ENCODE assay signal across 9 mouse cellular contexts in the genomic region with DNA sequence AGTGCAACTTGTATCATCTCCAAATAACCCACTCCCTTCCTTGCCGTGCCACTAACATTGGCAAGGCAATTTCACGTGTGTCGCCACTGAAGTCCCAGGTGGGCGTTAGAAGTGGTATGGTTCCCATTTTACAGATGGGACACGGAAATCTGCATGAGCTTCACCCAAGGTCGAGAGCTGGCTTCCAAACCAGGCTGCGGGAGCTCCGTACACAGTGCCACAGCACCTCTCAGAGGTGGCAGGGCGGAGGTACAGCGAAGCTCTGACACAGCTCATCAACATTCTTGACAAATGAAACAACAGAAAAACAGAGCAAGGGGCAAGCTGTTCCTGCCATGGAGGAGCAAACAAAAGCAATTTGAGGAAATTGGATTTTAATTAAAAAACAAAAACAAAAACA.
DNase-seq lines count a peak whose midpoint lies in the region; ATAC-seq and TF ChIP-seq lines count a peak whose summit lies in the region.
"Had no signal": no experiment of that assay in that cellular context is flagged by ENCODE, and none has a peak within 500 bp of the region (broad histone marks: within the 10 kb centered on the region; RNA-seq: fewer than 3 reads in every experiment).

No protein-coding gene starts in this region.

- H3K36me3 ChIP-seq in MEL (ENCODE audit: control insufficient read depth in 1 of 2, insufficient read depth in 2 of 2, low read length in 2 of 2), result peaks cover 0 to 2% of the 10 kb centered on the region in 2 experiments; a peak in 2 of 4 replicates
- H3K36me3 ChIP-seq in forebrain, postnatal 0 days (ENCODE audit: insufficient read depth), result no peaks in the 10 kb centered on the region
- H3K36me3 ChIP-seq: neural tube, embryonic 12.5 days had no signal

- H3K79me2 ChIP-seq in MEL (ENCODE audit: control insufficient read depth, insufficient read depth, low read length, poor library complexity), result no peaks in the 10 kb centered on the region

- WGBS in cerebellum, adult 2 months, result 27% methylated on average over 10 of the region's 10 CpGs
- WGBS in forebrain, postnatal 0 days, result 41% methylated on average over 10 of the region's 10 CpGs

- TF ChIP-seq CTCF in left cerebral cortex, adult 2 months (IDR thresholded peaks at IDR 0.05), result peak; percentile 70
- TF ChIP-seq CTCF in MEL (IDR thresholded peaks at IDR 0.05 in 2 of 3, conservative IDR thresholded peaks at IDR 0.05 in 1 of 3; ENCODE audit: control insufficient read depth in 1 of 3, insufficient read depth in 1 of 3, low read depth in 2 of 3, low read length in 3 of 3, poor library complexity in 1 of 3, severe bottlenecking in 1 of 3), result peak; percentile 11 to 47 (median 30); a peak in 4 of 6 replicates
- TF ChIP-seq CTCF in cerebellum, adult 2 months (IDR thresholded peaks at IDR 0.05; ENCODE audit: borderline replicate concordance, insufficient read depth, low read depth, low read length), result peak; percentile 98
- TF ChIP-seq CTCF in forebrain, postnatal 0 days (IDR thresholded peaks at IDR 0.05; ENCODE audit: low read depth), result peak; percentile 74

- no peak overlapping the region for H3K27ac ChIP-seq in left cerebral cortex, adult 2 months
- no peak overlapping the region for H3K27ac ChIP-seq in MEL (ENCODE audit: control insufficient read depth, low read depth, low read length)
- H3K27ac ChIP-seq in cerebellum, adult 2 months (ENCODE audit: insufficient read depth, low read length), result no peak overlapping the region
- H3K27ac ChIP-seq in forebrain, postnatal 0 days (ENCODE audit: low read depth, low read length), result no peak overlapping the region
- H3K27ac ChIP-seq: neural tube, embryonic 12.5 days had no signal

- no peak for TF ChIP-seq EP300 in MEL (IDR thresholded peaks at IDR 0.05; ENCODE audit: low read depth in 1 of 2, low read length in 2 of 2)

- H3K9me3 ChIP-seq in MEL (replicated peaks; ENCODE audit: insufficient read depth, low read length), result no peaks in the 10 kb centered on the region
- H3K9me3 ChIP-seq in forebrain, postnatal 0 days (ENCODE audit: low read length), result no peaks in the 10 kb centered on the region
- H3K9me3 ChIP-seq: neural tube, embryonic 12.5 days had no signal

- peak; percentile 71; the same call in 1 of the 2 replicates for ATAC-seq in forebrain, postnatal 0 days

- intact Hi-C loops in left cerebral cortex, adult 2 months (cut with DNase I), result loop anchor here (2.0 to 10.0 kb wide), 2 partner anchors 321 to 615 kb away; no protein-coding TSS in a partner anchor

- H3K4me3 ChIP-seq in left cerebral cortex, adult 2 months, result no peak overlapping the region
- no peak overlapping the region; a peak in 1 of 4 replicates for H3K4me3 ChIP-seq in MEL (ENCODE audit: control insufficient read depth in 1 of 2, insufficient read depth in 1 of 2, low read depth in 2 of 2, low read length in 2 of 2)
- no peak overlapping the region for H3K4me3 ChIP-seq in cerebellum, adult 2 months (replicated peaks; ENCODE audit: insufficient read depth, low read depth, low read length)
- H3K4me3 ChIP-seq in forebrain, postnatal 0 days (ENCODE audit: low read depth, low read length), result no peak overlapping the region
- H3K4me3 ChIP-seq: neural tube, embryonic 12.5 days had no signal

- TF ChIP-seq RAD21 in MEL (IDR thresholded peaks at IDR 0.05; ENCODE audit: low read depth, low read length), result peak; percentile 31

- DNase-seq in left cerebral cortex, adult 2 months (ENCODE audit: extremely low spot score in 1 of 2, low spot score in 2 of 2), result peak; percentile 28 to 32
- no peak for DNase-seq in left cerebral cortex, adult 11 months (ENCODE audit: low spot score)
- DNase-seq in MEL (ENCODE audit: low read depth, low spot score), result peak; percentile 41
- peak; percentile 67 to 70 for DNase-seq in cerebellum, adult 2 months
- DNase-seq in forebrain, postnatal 0 days, result peak; percentile 57
- DNase-seq in lung, postnatal 14 days, result peak; percentile 6
- no peak for DNase-seq in spleen, postnatal 36 days (ENCODE audit: low spot score in 2 of 2)
- no peak for DNase-seq in urinary bladder, adult 18-20 months (ENCODE audit: low spot score in 2 of 2)

- no peak overlapping the region for H3K4me2 ChIP-seq in forebrain, postnatal 0 days (ENCODE audit: low read depth)
- H3K4me2 ChIP-seq: neural tube, embryonic 12.5 days had no signal

- no peak overlapping the region for H3K9ac ChIP-seq in MEL (ENCODE audit: control insufficient read depth, low read depth, low read length, poor library complexity, severe bottlenecking)
- no peak overlapping the region for H3K9ac ChIP-seq in forebrain, postnatal 0 days
- H3K9ac ChIP-seq: neural tube, embryonic 12.5 days had no signal

- no peak for TF ChIP-seq POLR2A in MEL (IDR thresholded peaks at IDR 0.05; ENCODE audit: control insufficient read depth in 1 of 2, insufficient read depth in 1 of 2, low read depth in 1 of 2, low read length in 2 of 2, poor library complexity in 1 of 2)
- no peak for TF ChIP-seq POLR2A in cerebellum, adult 2 months (IDR thresholded peaks at IDR 0.05; ENCODE audit: borderline replicate concordance, insufficient read depth, low read length)

- H3K4me1 ChIP-seq in MEL (ENCODE audit: control insufficient read depth in 1 of 2, insufficient read depth in 2 of 2, low read length in 2 of 2), result 0 out of 4 replicates have a peak, but pooled peaks cover 0 to 3% of the 10 kb centered on the region in 2 experiments
- H3K4me1 ChIP-seq in cerebellum, adult 2 months (ENCODE audit: control insufficient read depth, insufficient read depth, low read length), result 0 out of 2 replicates have a peak, but pooled peaks cover 2% of the 10 kb centered on the region
- H3K4me1 ChIP-seq in forebrain, postnatal 0 days (ENCODE audit: insufficient read depth), result 0 out of 2 replicates have a peak, but pooled peaks cover under 1% of the 10 kb centered on the region
- H3K4me1 ChIP-seq: neural tube, embryonic 12.5 days had no signal

- H3K27me3 ChIP-seq in MEL (ENCODE audit: control insufficient read depth in 1 of 2, insufficient read depth in 2 of 2, low read length in 2 of 2), result no peaks in the 10 kb centered on the region
- no peaks in the 10 kb centered on the region for H3K27me3 ChIP-seq in cerebellum, adult 2 months (ENCODE audit: control insufficient read depth, insufficient read depth, low read length)
- no peaks in the 10 kb centered on the region for H3K27me3 ChIP-seq in forebrain, postnatal 0 days (ENCODE audit: insufficient read depth, low read length)
- H3K27me3 ChIP-seq: neural tube, embryonic 12.5 days had no signal

TF ChIP-seq in MEL, 35 proteins besides CTCF, POLR2A, EP300 and RAD21:
- TF ChIP-seq ZC3H11A (IDR thresholded peaks at IDR 0.05; ENCODE audit: low read depth, low read length), result peak; percentile 17; the same call in 1 of the 2 replicates
- TF ChIP-seq MEF2A (IDR thresholded peaks at IDR 0.05; ENCODE audit: extremely low read depth, insufficient replicate concordance, low read depth, low read length, poor library complexity, severe bottlenecking), result no peak

Comparison
In these comparisons a context has a peak if more than half of its experiments do, and no peak if none do; other contexts are left out.
1. DNase-seq: peak in left cerebral cortex, adult 2 months (2 of 2), MEL (single experiment), cerebellum, adult 2 months (2 of 2), forebrain, postnatal 0 days (single experiment) and lung, postnatal 14 days (single experiment); none in left cerebral cortex, adult 11 months (single experiment), spleen, postnatal 36 days (0 of 2) and urinary bladder, adult 18-20 months (0 of 2).
2. CTCF ChIP-seq: peak in every context shown above with its lines; median percentile 98 in cerebellum, adult 2 months; 74 in forebrain, postnatal 0 days; 70 in left cerebral cortex, adult 2 months; 30 in MEL.